Mouse (Mus musculus) ES-E14 (cell line): Measurements from ENCODE around the gene Slc17a9.

Experiments
- CHD2 ChIP-seq: IDR thresholded peaks from 2 replicates; pipeline ENCODE4 v1.6.1; 2014; ENCODE audit warnings: mild to moderate bottlenecking, low read depth, low read length, inconsistent platforms
- HCFC1 ChIP-seq: IDR thresholded peaks from 2 replicates; pipeline ENCODE4 v1.6.1; 2012; ENCODE audit warnings: low read length, inconsistent platforms, borderline replicate concordance; ENCODE audit not compliant: insufficient read depth
- MAFK ChIP-seq: IDR thresholded peaks from 2 replicates; pipeline ENCODE4 v1.6.1; 2014; ENCODE audit warnings: mild to moderate bottlenecking, low read depth, low read length, inconsistent platforms; ENCODE audit not compliant: insufficient read depth

DNA sequence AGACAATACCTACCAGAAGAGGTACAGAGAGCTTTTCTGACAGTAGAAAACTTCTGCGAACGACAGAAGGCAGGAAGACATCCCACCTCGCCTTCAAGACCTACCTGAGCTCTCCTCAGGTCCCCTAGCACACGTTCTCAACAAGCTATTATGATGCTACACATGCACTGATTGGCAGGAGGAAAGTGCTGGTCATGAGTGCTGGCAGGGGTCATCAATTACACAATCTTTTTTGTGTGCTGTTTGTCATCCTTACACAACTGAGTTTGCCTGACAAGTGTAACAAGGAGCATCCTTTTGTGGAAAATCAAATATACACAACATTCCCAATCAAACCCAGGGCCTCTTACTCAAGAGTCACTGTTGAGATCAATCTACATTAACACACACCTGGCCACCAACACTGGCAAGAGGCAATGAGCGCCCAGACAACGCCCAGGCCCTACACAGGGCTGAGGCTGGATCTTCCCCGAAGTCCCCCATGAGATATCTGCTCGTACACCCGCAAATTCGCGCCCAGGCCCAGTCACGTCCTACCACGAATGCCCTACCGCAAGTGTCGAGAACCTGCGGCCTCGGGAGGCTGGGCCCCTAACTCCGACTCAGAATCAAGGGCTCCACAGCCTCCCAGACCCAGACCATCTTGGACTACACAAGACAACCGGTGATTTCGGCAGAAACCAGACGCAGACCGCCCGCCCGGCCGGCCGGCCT is 23.9 kb upstream of the Slc17a9 start:
- no peak for TF ChIP-seq CHD2
- no peak for TF ChIP-seq HCFC1
- TF ChIP-seq MAFK, result no peak
